Mouse (Mus musculus): ENCODE results near the gene Bex4. TPM values are rescaled to one million over a fixed set of nuclear protein-coding genes. Genes with fewer than 3 reads are reported as not detected.

Bex4 gene
- total RNA-seq, 2 experiments from 2014 or later: 92.2 to 92.6 TPM

GRCm38 (mm10) chrX:136180897-136181553 lies 42.2 kb downstream of the Bex4 start:
- DNase-seq: no peak
- intact Hi-C loops (cut with DNase I): no loop called here

GRCm38 (mm10) chrX:136183107-136183506 lies 44.3 kb downstream of the Bex4 start:
- intact Hi-C loops (cut with DNase I): no loop called here
- DNase-seq: no peak

Small RNA genes within 50 kb of the gene (microRNA-seq; reads per million reads assigned to microRNA genes)
- gene Mir6383: not detected

Other genes with a start within 250 kb of the Bex4 start
- 100 to 1,000 TPM in 1 of 2 experiments, 10 to 100 TPM in 1; 84.8 to 108 TPM for gene Arxes2, start 145.2 kb upstream of the Bex4 start, total RNA-seq (2021)
- gene Arxes1, start 105.6 kb upstream of the Bex4 start, total RNA-seq (2021): 10 to 100 TPM; 85.5 to 86.7 TPM
- gene Bex2, start 70.8 kb upstream of the Bex4 start, total RNA-seq (2021): 100 to 1,000 TPM; 345 to 394 TPM
- under 1 TPM in 1 of 2 experiments, not detected in 1; 0.12 TPM for gene Nxf3, start 53.7 kb upstream of the Bex4 start, total RNA-seq (2021)
- 10 to 100 TPM; 41.2 to 52.0 TPM for gene Tceal8, start 33.3 kb downstream of the Bex4 start, total RNA-seq (2021)
- 10 to 100 TPM; 59.5 to 65.6 TPM for gene Tceal5, start 64.9 kb downstream of the Bex4 start, total RNA-seq (2021)
- 1 to 10 TPM; 5.8 to 7.0 TPM for gene Tceal7, start 75.8 kb downstream of the Bex4 start, total RNA-seq (2021)
- 100 to 1,000 TPM; 195 to 200 TPM for gene Bex1, start 76.5 kb downstream of the Bex4 start, total RNA-seq (2021)
- gene Tceal9, start 106.1 kb downstream of the Bex4 start, total RNA-seq (2021): 100 to 1,000 TPM; 129 to 130 TPM
- 100 to 1,000 TPM; 315 to 358 TPM for gene Bex3, start 131.3 kb downstream of the Bex4 start, total RNA-seq (2021)

Measured in left cerebral cortex, postnatal 4 days (tissue).